Mouse (Mus musculus) CH12.LX (cell line): ENCODE data around the gene Fer. TPM values are rescaled to one million over a fixed set of nuclear protein-coding genes. Genes with fewer than 3 reads are reported as not detected.

Source experiments
- DNase-seq: peaks from one replicate; pipeline ENCODE4 v3.0.0-alpha.2; 2013; ENCODE audit errors: extremely low read depth
- H3K27ac ChIP-seq: 2 replicates; pipeline ENCODE4 v1.5.1; 2012; ENCODE audit warnings: low read depth, mild to moderate bottlenecking, control low read depth, moderate library complexity; ENCODE audit not compliant: insufficient read depth
- H3K27me3 ChIP-seq: replicated peaks from 2 replicates; pipeline ENCODE3; 2012; ENCODE audit warnings: inconsistent platforms
- H3K36me3 ChIP-seq, 2 experiments: replicated peaks in 1 of 2; 2 replicates each; pipeline versions ENCODE3 to v1.6.1; 2012; ENCODE audit warnings: inconsistent platforms in 1 of 2, low read length in 1 of 2, mild to moderate bottlenecking in 1 of 2, mixed read lengths in 1 of 2, moderate library complexity in 1 of 2; ENCODE audit not compliant: control insufficient read depth in 1 of 2, insufficient read depth in 1 of 2
- H3K4me1 ChIP-seq, 2 experiments: 2 replicates each; pipeline ENCODE4 v1.6.1; 2012; ENCODE audit warnings: inconsistent platforms in 1 of 2, moderate library complexity in 1 of 2; ENCODE audit not compliant: insufficient read depth in 2 of 2, control insufficient read depth in 1 of 2
- H3K4me2 ChIP-seq: 2 replicates; pipeline ENCODE4 v1.6.1; 2012; ENCODE audit warnings: low read depth, mild to moderate bottlenecking, control low read depth; ENCODE audit not compliant: poor library complexity, insufficient read depth, severe bottlenecking
- H3K4me3 ChIP-seq, 3 experiments: fragments of 150-350 bp in 1 of 3; sonication (generic) in 1 of 3; replicated peaks in 1 of 3; 2 replicates each; pipeline versions ENCODE3 to v1.5.1; 2011 to 2012; ENCODE audit warnings: low read depth in 2 of 3, low read length in 2 of 3, mild to moderate bottlenecking in 2 of 3, moderate library complexity in 2 of 3, control low read depth in 1 of 3, improper control_type of control experiment in 1 of 3, inconsistent platforms in 1 of 3, mixed read lengths in 1 of 3; ENCODE audit not compliant: poor library complexity in 1 of 3
- H3K79me2 ChIP-seq: replicated peaks from 2 replicates; pipeline ENCODE4 v1.6.1; 2012; ENCODE audit warnings: mild to moderate bottlenecking, moderate library complexity; ENCODE audit not compliant: control insufficient read depth, poor library complexity, insufficient read depth, severe bottlenecking; ENCODE audit errors: extremely low read depth
- H3K9ac ChIP-seq: 2 replicates; pipeline ENCODE4 v1.6.1; 2012; ENCODE audit warnings: low read depth, mild to moderate bottlenecking, control low read depth, moderate library complexity; ENCODE audit not compliant: insufficient read depth
- H3K9me3 ChIP-seq: replicated peaks from 2 replicates; pipeline ENCODE3; 2012; ENCODE audit warnings: low read length, inconsistent platforms, mixed read lengths
- BHLHE40 ChIP-seq: IDR thresholded peaks from 2 replicates; pipeline ENCODE4 v1.6.1; 2011; ENCODE audit warnings: mild to moderate bottlenecking, low read depth, low read length, improper control_type of control experiment
- CHD2 ChIP-seq: IDR thresholded peaks from 2 replicates; pipeline ENCODE4 v1.6.1; 2011; ENCODE audit warnings: low read length, improper control_type of control experiment
- CTCF ChIP-seq, 2 experiments: IDR thresholded peaks in 1 of 2; conservative IDR thresholded peaks in 1 of 2; 2 replicates each; pipeline ENCODE4 v1.5.1; 2011 to 2012; ENCODE audit warnings: low read depth in 2 of 2, low read length in 2 of 2, improper control_type of control experiment in 1 of 2, inconsistent platforms in 1 of 2, mild to moderate bottlenecking in 1 of 2, moderate library complexity in 1 of 2
- ELF1 ChIP-seq: IDR thresholded peaks from 2 replicates; pipeline ENCODE4 v1.6.1; 2014; ENCODE audit warnings: low read depth, mild to moderate bottlenecking, inconsistent platforms, low read length, improper control_type of control experiment
- EP300 ChIP-seq: IDR thresholded peaks from 2 replicates; pipeline ENCODE4 v1.6.1; 2011; ENCODE audit warnings: low read length, improper control_type of control experiment
- ETS1 ChIP-seq: conservative IDR thresholded peaks from 2 replicates; pipeline ENCODE4 v1.6.1; 2012; ENCODE audit warnings: low read depth, mild to moderate bottlenecking, inconsistent platforms, low read length, improper control_type of control experiment, moderate library complexity
- GABPA ChIP-seq: IDR thresholded peaks from 2 replicates; pipeline ENCODE4 v1.6.1; 2012; ENCODE audit warnings: low read depth, low read length, improper control_type of control experiment, inconsistent platforms; ENCODE audit not compliant: insufficient replicate concordance
- HCFC1 ChIP-seq: IDR thresholded peaks from 2 replicates; pipeline ENCODE4 v1.6.1; 2012; ENCODE audit warnings: low read depth, mild to moderate bottlenecking, inconsistent platforms, low read length, improper control_type of control experiment
- JUN ChIP-seq: IDR thresholded peaks from 2 replicates; pipeline ENCODE4 v1.6.1; 2011; ENCODE audit warnings: low read depth, mild to moderate bottlenecking, low read length, improper control_type of control experiment, moderate library complexity; ENCODE audit not compliant: insufficient read depth
- JUND ChIP-seq: conservative IDR thresholded peaks from 2 replicates; pipeline ENCODE4 v1.6.1; 2011; ENCODE audit warnings: low read depth, low read length, improper control_type of control experiment
- KAT2A ChIP-seq: IDR thresholded peaks from 2 replicates; pipeline ENCODE4 v1.6.1; 2012; ENCODE audit warnings: low read length, improper control_type of control experiment, inconsistent platforms; ENCODE audit not compliant: insufficient replicate concordance
- MAFK ChIP-seq: IDR thresholded peaks from 2 replicates; pipeline ENCODE4 v1.6.1; 2011; ENCODE audit warnings: low read length, improper control_type of control experiment; ENCODE audit not compliant: insufficient replicate concordance
- MAZ ChIP-seq: IDR thresholded peaks from 2 replicates; pipeline ENCODE4 v1.6.1; 2012; ENCODE audit warnings: low read depth, mild to moderate bottlenecking, inconsistent platforms, low read length, improper control_type of control experiment, moderate library complexity
- MXI1 ChIP-seq: IDR thresholded peaks from 2 replicates; pipeline ENCODE4 v1.6.1; 2011; ENCODE audit warnings: mild to moderate bottlenecking, low read depth, low read length, improper control_type of control experiment
- NELFE ChIP-seq: IDR thresholded peaks from 2 replicates; pipeline ENCODE4 v1.6.1; 2011; ENCODE audit warnings: low read depth, low read length, improper control_type of control experiment
- NRF1 ChIP-seq: IDR thresholded peaks from 2 replicates; pipeline ENCODE4 v1.6.1; 2014; ENCODE audit warnings: low read depth, mild to moderate bottlenecking, inconsistent platforms, low read length, improper control_type of control experiment, moderate library complexity
- PAX5 ChIP-seq: IDR thresholded peaks from 2 replicates; pipeline ENCODE4 v1.6.1; 2012; ENCODE audit warnings: low read length, inconsistent platforms, mixed read lengths
- POLR2AphosphoS2 ChIP-seq: IDR thresholded peaks from 2 replicates; pipeline ENCODE4 v1.6.1; 2011; ENCODE audit warnings: low read depth, low read length, improper control_type of control experiment
- RAD21 ChIP-seq: IDR thresholded peaks from 2 replicates; pipeline ENCODE4 v1.6.1; 2011; ENCODE audit warnings: low read depth, mild to moderate bottlenecking, low read length, improper control_type of control experiment, moderate library complexity
- RCOR1 ChIP-seq: conservative IDR thresholded peaks from 2 replicates; pipeline ENCODE4 v1.6.1; 2012; ENCODE audit warnings: low read depth, mild to moderate bottlenecking, inconsistent platforms, low read length, improper control_type of control experiment
- SMC3 ChIP-seq: IDR thresholded peaks from 2 replicates; pipeline ENCODE4 v1.6.1; 2011; ENCODE audit warnings: low read depth, low read length, improper control_type of control experiment
- TBP ChIP-seq: conservative IDR thresholded peaks from 2 replicates; pipeline ENCODE4 v1.6.1; 2011; ENCODE audit warnings: low read depth, low read length, improper control_type of control experiment
- TCF12 ChIP-seq: IDR thresholded peaks from 2 replicates; pipeline ENCODE4 v1.6.1; 2014; ENCODE audit warnings: low read depth, mild to moderate bottlenecking, inconsistent platforms, low read length, improper control_type of control experiment
- USF2 ChIP-seq: conservative IDR thresholded peaks from 2 replicates; pipeline ENCODE4 v1.6.1; 2011; ENCODE audit warnings: low read depth, low read length, improper control_type of control experiment
- ZC3H11A ChIP-seq: IDR thresholded peaks from 2 replicates; pipeline ENCODE4 v1.6.1; 2012; ENCODE audit warnings: low read depth, mild to moderate bottlenecking, inconsistent platforms, low read length, improper control_type of control experiment
- ZKSCAN1 ChIP-seq: IDR thresholded peaks from 2 replicates; pipeline ENCODE4 v1.6.1; 2012; ENCODE audit warnings: low read depth, inconsistent platforms, low read length, improper control_type of control experiment, borderline replicate concordance
- ZNF384 ChIP-seq: IDR thresholded peaks from 2 replicates; pipeline ENCODE4 v1.6.1; 2012; ENCODE audit warnings: low read depth, low read length, improper control_type of control experiment, inconsistent platforms
- dilution Hi-C: fragments of 300-500 bp; cut with MboI; formaldehyde crosslinking; loops from 2 replicates; pipeline ENCODE4 v1.14.3; 2020; ENCODE audit warnings: low sequenced_read_pairs; ENCODE audit not compliant: extremely low pct_unique_long_range_greater_than_20kb, extremely low pct_ligation_motif_present
- in situ Hi-C: fragments of 300-500 bp; cut with MboI; formaldehyde crosslinking; loops from 3 replicates; pipeline ENCODE4 v1.14.3; 2019; ENCODE audit warnings: low sequenced_read_pairs, low pct_ligation_motif_present, low pct_unique_long_range_greater_than_20kb, mixed read lengths
- polyA plus RNA-seq: library from polyadenylated mRNA; unstranded; fragments of >175 nt; gene quantifications from 2 replicates; pipeline ENCODE4 v1.2.1, GENCODE M21; 2012; ENCODE audit warnings: low read depth; ENCODE audit not compliant: insufficient read length
- total RNA-seq, 2 experiments: library from RNA; depleted of rRNA; stranded (reverse); fragments of 300-350 nt in 1 of 2; fragments of >200 nt in 1 of 2; gene quantifications; 2 replicates each; pipeline ENCODE4 v1.2.3; 2012 to 2014

The Fer gene
- total and polyA plus RNA-seq, 3 experiments, result 4.3 to 4.9 (median 4.5) TPM

DNA sequence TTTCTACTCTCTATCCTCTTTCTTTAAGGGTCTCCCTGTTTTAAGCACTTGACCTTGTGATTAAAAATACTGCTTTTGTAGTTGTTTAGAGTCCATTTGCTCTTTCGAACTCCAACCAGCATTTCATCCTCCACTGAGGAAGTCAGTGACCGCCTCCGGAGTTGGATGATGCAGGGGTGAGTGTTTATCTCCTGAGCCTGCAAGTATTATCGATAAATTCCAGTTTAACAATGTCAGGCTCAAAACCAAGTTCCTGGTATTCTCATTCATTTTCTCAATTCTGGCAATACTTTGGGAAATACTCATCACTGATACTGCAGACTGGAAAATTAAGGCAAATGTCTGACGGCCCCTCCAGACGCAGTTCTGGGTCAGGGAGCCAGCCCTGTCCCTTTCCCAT, 13.7 kb upstream of the Fer start:
- Histone ChIP-seq H3K27ac (no peak overlapping the region), H3K9me3 (peaks cover 16% of the 10 kb centered on the region), H3K9ac (no peak overlapping the region), H3K36me3 (no peaks in the 10 kb centered on the region), H3K4me1 (peaks cover 3% of the 10 kb centered on the region in 2 experiments; a peak in 2 of 4 replicates), H3K27me3 (peaks cover 79% of the 10 kb centered on the region), H3K4me3 (peak overlapping the region in 2 of 3 experiments; percentile 13 to 52), H3K79me2 (no peaks in the 10 kb centered on the region), H3K4me2 (no peak overlapping the region)
- dilution Hi-C loops, result no loop called here
- DNase-seq, result no peak
- in situ Hi-C loops, result no loop called here
- TF ChIP-seq TBP (no peak), RCOR1 (no peak), PAX5 (no peak)

DNA sequence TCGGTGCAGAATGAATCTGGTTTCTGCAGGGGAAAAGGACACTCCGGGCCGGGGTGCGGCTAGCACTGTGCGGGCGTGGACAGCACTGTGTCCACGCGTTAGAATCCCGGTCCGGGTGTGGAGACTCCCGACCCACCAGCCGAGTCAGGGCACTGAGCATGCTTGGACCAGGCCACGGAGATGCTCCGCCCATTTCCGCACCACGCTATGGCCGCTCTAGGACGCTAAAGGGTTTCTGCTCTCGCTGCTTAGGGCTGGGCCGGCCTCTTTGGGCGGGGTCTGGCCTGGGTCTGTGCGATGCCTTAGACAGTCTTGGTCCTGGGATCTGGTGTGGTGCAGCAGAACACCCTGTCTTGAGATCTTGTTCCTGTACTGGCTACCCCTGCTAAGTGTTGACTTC, 13.3 kb upstream of the Fer start:
- peaks cover 3% of the 10 kb centered on the region in 2 experiments; a peak in 2 of 4 replicates for H3K4me1 ChIP-seq
- H3K27me3 ChIP-seq, result peaks cover 82% of the 10 kb centered on the region
- H3K9ac ChIP-seq, result no peak overlapping the region
- peak overlapping the region in 2 of 3 experiments; percentile 13 to 52 for H3K4me3 ChIP-seq
- H3K36me3 ChIP-seq, result no peaks in the 10 kb centered on the region
- H3K27ac ChIP-seq, result no peak overlapping the region
- peaks cover 18% of the 10 kb centered on the region for H3K9me3 ChIP-seq
- TF ChIP-seq MAZ (no peak), HCFC1 (no peak), ZKSCAN1 (no peak), MXI1 (no peak), ELF1 (0 out of 2 replicates have a peak, but pooled peaks have one; percentile 23), NRF1 (peak; percentile 46; the same call in 1 of the 2 replicates)
- dilution Hi-C loops (no loop called here), in situ Hi-C loops (no loop called here)
- H3K79me2 ChIP-seq, result no peaks in the 10 kb centered on the region
- H3K4me2 ChIP-seq, result no peak overlapping the region
- peak; percentile 59 for DNase-seq

DNA sequence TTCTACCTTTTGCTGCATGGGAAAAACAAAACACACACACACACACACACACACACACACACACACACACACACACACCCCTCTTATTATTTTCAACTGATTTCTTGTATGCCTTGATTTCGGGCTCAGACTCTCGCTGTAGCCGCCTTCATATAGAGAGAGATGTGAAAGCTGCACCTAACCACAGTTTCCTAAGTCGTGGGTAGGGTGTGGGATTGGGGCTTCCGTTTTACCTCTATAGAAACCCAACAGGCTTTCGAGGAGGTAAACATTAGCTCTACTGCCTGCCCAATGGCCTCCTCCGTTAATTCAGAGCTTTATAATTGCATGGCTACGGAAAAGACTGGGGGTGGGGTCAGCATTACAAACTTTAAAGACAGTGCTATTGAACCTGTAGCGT, 12.8 kb upstream of the Fer start:
- dilution Hi-C loops, result no loop called here
- Histone ChIP-seq H3K4me3 (no peak overlapping the region), H3K27me3 (peaks cover 82% of the 10 kb centered on the region), H3K36me3 (no peaks in the 10 kb centered on the region), H3K9me3 (peaks cover 18% of the 10 kb centered on the region), H3K27ac (no peak overlapping the region), H3K9ac (no peak overlapping the region), H3K4me2 (no peak overlapping the region), H3K79me2 (no peaks in the 10 kb centered on the region), H3K4me1 (peaks cover 3% of the 10 kb centered on the region in 2 experiments; a peak in 2 of 4 replicates)
- in situ Hi-C loops, result no loop called here
- peak; percentile 51 for DNase-seq
- TF ChIP-seq KAT2A (no peak), MXI1 (no peak), ETS1 (no peak), TCF12 (no peak), RAD21 (no peak), NELFE (no peak), CHD2 (no peak), RCOR1 (no peak), CTCF (conservative IDR thresholded peaks at IDR 0.05 in 1 of 2, IDR thresholded peaks at IDR 0.05 in 1 of 2; ENCODE audit: low read depth in 2 of 2, low read length in 2 of 2) (no peak), JUND (no peak), SMC3 (no peak), GABPA (no peak), JUN (no peak), ZNF384 (no peak), USF2 (no peak), ZC3H11A (no peak), MAFK (peak; percentile 94), POLR2AphosphoS2 (no peak), ELF1 (no peak), BHLHE40 (0 out of 2 replicates have a peak, but pooled peaks have one; percentile 11), EP300 (0 out of 2 replicates have a peak, but pooled peaks have one; percentile 8)
